Mouse (Mus musculus): ENCODE results near the gene Ly86.

The Ly86 gene

DNA sequence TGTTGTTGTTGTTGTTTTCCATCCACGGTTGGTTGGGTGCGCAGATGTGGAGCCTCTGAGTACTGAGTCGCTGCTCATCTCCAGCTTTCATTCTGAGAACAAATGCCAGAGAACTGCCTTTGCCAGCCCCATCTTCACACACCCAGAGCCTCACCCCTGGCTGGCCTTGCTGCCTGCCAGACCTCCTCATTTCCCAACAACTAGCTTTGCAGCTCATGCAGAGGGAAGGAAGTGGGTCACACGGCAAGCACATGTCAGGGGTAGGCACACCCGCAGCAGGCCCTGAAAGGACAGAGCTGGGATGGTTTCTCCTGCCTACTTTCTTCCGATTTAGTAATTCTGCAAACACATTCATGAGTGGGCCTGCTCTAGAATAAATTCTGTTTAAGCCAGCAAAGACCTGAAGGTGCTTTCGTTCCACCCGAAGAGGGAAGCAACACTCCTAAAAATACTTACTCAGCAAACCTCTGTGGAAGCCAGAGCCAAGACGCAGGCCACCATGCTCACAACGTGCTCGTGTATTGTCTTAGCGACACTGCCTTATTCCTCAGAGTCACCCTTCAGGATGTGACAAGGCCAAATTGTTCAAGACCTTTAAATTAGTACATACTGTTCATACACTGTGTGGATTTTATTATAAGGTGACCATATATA is 117.2 kb downstream of the Ly86 start:
- CTCF ChIA-PET, result interaction anchor here in 3 of 4 experiments (0.6 to 1.8 kb wide), 7 partner anchors 9 to 43 kb away, joined by 3 to 10 read pairs (median 7); no protein-coding TSS in a partner anchor
- POLR2A ChIA-PET, result interaction anchor here in 3 of 4 experiments (0.5 to 2.0 kb wide), 5 partner anchors 21 to 575 kb away, joined by 3 to 6 read pairs (median 5); partner anchors contain the start of genes Cage1 (in 1 of the 3) and Riok1 (in 1 of the 3)

DNA sequence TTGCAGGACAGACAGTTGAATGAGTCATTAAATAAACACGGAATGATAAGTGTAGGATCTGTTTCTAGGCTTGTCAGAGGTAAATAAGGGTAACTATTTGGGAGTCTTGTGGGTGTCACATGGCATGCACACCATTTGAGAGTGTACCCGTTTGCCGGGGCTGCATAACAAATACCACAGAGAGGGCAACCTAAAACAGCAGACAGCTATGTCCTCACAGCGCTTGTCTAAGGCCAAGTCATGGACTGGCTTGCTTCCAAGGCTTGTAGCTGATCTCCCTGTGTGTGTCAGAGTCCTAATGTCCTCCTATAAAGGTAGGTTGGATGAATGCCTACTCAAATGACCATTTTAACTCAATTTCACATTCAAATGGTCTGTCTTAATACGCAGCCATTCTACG is 120.7 kb downstream of the Ly86 start:
- CTCF ChIA-PET, result no interaction called here
- POLR2A ChIA-PET, result no interaction called here

- ChIA-PET POLR2A (interaction anchor here in 3 of 4 experiments (0.5 to 2.1 kb wide), 10 partner anchors 10 to 464 kb away, joined by 3 to 11 read pairs (median 4); no protein-coding TSS in a partner anchor), CTCF (interaction anchor here (0.6 to 2.4 kb wide), 22 partner anchors 8 to 500 kb away, joined by 3 to 10 read pairs (median 4); no protein-coding TSS in a partner anchor)
Measured at GRCm38 (mm10) chr13:37467795-37468194, 122.8 kb downstream of the Ly86 start.
